Mouse (Mus musculus): ENCODE data around the gene Tmem256.

GRCm38 (mm10) chr11:69876186-69876585 is 37.9 kb downstream of the Tmem256 start:
- TF ChIP-seq CTCF (IDR thresholded peaks at IDR 0.05; ENCODE audit: borderline replicate concordance, control insufficient read depth, extremely low read depth, insufficient read depth, low read length, poor library complexity) (no peak), POLR2A (IDR thresholded peaks at IDR 0.05; ENCODE audit: control insufficient read depth, extremely low read depth, insufficient read depth, low read length, poor library complexity) (no peak)

All from thymus, adult 2 months (tissue).